Mouse (Mus musculus) ovary, postnatal 10 days (tissue): ENCODE data around the gene Stab1.

ENCODE experiments used
- DNase-seq: peaks from one replicate; pipeline ENCODE4 v3.0.0; 2022; ENCODE audit warnings: low spot score

Stab1 gene

DNA sequence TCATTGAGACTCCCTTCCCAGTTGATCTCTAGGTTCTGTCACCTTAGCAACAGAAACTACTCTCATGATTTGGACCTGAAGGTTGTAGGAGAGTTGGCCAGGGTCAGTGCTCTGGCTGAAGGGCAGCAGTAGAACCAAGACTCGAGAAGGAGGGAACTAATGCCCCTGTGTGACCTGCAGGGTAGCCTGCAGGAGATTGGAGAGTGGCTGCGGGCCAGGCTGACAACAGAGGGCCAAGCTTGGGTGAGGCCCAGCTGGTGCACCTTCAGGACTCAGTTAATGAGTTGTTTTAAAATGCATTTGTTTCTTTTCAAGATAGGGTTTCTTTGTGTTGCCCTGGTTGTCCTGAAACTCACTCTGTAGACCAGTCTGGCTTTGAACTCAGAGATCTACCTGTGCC lies 3.4 kb downstream of the Stab1 start:
- DNase-seq, result no peak

GRCm38 (mm10) chr14:31164067-31164466 lies 4.4 kb downstream of the Stab1 start:
- DNase-seq, result no peak

- DNase-seq, result no peak
Observed at GRCm38 (mm10) chr14:31161638-31162037, 6.8 kb downstream of the Stab1 start.

DNA sequence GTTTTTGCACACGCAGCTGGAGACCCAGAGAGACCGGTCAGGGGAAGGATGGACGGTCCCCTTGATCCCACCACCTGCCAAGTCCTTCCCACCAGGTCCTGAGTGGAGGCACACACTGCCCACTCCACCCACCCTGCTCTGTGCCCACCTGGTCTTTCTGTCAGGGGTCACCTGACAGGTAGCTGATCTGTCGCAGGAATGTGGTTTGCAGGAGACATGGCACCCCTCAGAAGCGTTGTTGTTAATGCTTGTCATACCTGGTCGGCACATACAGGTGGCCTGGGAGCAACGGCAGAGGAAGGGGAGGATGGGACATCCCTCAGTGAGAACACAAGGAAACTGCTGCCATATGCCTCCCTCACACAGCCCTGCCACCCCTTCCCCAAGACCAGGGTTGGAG lies 7.2 kb downstream of the Stab1 start:
- DNase-seq, result no peak

GRCm38 (mm10) chr14:31160196-31161150 lies 8.0 kb downstream of the Stab1 start:
- no peak for DNase-seq

GRCm38 (mm10) chr14:31145694-31146093 lies 22.7 kb downstream of the Stab1 start:
- no peak for DNase-seq

DNA sequence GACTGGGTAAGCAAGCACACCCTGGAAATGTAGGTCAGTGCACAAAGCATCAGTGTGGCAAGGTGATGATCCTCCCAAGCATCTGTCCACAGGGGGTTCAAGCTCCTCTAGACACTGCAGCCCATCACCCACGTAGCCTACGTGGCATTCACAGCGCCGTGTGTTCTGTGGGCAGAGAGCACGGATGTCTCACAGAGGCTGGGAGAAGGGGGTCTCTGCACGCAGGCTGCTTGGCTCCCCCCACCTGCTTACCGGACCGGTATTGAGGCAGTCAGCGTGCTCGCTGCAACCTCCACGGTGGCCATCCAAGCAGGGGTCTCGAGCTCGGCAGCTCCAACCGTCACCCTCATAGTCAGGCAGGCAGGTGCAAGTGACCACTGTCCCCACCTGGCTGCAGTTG lies 27.4 kb downstream of the Stab1 start:
- DNase-seq, result no peak

DNA sequence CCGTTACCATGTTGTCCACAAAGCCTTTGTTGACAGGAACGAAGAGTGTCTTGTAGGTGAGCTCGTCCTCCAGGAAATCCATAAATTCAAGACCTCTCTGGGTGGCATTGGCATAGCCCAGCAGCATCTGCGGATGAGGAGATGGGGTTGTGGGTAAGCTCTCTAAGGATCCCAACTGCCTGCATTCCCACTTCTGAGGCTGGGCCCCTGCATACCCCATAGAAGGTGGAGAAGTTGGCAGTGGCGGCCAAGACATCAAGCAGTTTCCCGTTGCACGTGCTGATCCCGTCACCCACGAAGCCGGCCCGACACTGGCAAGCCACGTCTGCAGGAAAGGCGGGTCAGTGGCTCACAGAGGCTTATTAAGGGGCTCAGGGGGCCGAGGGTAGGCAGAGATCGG lies 28.3 kb downstream of the Stab1 start:
- no peak for DNase-seq

DNA sequence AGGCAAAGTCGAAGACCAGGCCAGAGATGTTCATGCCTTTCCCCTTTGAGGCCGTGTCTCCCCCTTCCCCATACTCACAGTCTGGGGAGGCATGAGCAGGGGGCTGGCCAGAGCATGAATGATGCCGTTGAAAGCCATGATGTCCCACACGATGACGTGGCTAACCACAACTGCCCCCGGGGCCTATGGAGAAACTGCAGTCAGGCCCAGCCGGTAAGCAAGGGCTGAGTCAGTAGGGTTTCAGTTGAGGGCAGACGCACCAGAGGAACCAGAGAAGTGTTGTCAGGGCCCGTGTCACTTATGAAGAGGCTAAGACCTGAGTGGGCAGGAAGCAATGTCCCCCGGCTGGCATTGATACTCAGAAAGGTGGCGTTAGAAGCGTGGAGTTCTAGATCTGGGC lies 28.8 kb downstream of the Stab1 start:
- no peak for DNase-seq

DNA sequence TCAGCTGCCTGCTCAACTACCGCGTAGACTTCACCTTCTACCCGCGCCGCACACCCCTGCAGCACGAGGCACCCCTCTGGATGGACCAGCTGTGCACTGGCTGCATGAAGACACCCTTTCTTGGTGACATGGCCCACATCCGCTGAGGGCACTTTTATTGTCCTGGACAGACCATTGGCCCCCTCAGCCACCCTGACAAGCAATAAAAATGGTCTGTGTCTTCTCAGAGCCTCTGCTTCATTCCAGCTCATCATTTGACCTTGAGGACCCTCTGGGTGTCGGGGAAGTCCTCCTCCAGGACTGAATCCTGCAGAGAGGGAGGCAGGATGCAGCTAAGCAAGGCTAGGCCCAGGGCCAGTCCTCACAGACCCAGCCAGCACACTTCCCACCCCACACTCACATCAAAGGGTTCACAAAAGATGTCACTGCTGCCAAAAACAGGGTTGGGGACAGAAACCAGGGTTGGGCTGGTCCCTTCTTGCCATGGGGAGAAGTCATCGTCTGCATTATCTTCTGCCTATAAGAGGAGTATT lies 29.5 kb downstream of the Stab1 start:
- no peak for DNase-seq

DNA sequence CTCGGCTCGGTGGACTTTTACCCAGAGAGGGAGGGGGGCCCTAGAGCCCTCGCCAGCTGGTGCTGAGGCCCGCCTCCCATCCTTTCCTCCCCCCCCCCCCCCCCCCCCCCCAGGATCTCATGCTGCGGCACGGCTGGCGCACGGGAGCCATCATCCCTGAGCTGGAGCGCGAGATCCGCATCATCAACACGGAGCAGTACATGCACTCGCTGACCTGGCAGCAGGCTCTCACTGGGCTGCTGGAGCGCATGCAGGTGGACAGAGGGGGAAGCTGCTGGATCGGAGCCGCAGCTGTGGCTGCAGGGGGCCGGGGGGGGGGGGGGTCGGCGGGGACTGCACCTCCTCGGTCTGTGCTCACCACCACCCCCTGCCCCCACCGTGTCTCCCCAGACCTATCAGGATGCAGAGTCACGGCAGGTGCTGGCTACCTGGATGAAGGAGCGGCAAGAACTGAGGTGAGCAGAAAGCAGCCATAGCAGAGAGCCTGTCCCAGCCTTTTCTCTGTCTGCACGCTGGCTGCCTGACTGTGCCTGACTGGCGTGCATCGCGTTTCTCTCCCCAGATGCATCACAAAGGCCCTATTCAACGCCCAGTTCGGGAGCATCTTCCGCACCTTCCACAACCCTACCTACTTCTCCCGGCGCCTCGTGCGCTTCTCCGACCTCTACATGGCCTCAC lies 30.1 kb downstream of the Stab1 start:
- no peak for DNase-seq

GRCm38 (mm10) chr14:31137791-31138190 lies 30.6 kb downstream of the Stab1 start:
- no peak for DNase-seq

- DNase-seq, result no peak
Observed at GRCm38 (mm10) chr14:31137281-31137595, 31.2 kb downstream of the Stab1 start.

- no peak for DNase-seq
Observed at GRCm38 (mm10) chr14:31136411-31137280, 31.8 kb downstream of the Stab1 start.

DNA sequence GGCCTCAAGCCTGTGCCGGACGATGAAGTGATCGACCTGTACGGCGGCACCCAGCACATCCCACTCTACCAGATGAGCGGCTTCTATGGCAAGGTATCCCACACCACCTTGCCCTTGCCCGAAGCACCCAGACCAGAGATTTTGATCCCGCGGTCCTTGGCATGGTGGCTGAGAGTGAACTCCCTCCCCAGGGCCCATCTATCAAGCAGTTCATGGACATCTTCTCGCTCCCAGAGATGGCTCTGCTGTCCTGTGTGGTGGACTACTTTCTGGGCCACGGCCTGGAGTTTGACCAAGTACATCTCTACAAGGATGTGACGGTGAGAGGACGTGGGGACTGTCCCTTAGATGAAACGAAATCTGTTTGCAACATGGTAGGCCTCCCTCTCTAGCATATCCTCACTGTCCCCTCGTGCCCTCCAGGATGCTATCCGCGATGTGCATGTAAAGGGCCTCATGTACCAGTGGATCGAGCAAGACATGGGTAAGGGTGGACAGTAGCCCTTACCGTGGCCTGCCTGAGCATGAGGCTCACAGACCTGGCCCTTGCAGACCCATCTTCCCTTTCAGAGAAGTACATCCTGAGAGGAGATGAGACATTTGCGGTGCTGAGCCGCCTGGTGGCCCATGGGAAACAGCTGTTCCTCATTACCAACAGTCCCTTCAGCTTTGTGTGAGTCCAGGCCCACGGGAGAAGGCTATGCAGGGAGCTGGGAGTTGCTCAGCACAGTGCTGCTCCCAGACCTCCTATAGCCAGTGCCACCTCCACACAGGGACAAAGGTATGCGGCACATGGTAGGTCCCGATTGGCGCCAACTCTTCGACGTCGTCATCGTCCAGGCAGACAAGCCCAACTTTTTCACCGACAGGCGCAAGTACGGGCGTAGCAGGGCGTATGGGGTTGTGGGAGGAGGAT lies 32.7 kb downstream of the Stab1 start:
- DNase-seq, result no peak

- DNase-seq, result no peak
Observed at GRCm38 (mm10) chr14:31134015-31135000, 34.1 kb downstream of the Stab1 start.

DNA sequence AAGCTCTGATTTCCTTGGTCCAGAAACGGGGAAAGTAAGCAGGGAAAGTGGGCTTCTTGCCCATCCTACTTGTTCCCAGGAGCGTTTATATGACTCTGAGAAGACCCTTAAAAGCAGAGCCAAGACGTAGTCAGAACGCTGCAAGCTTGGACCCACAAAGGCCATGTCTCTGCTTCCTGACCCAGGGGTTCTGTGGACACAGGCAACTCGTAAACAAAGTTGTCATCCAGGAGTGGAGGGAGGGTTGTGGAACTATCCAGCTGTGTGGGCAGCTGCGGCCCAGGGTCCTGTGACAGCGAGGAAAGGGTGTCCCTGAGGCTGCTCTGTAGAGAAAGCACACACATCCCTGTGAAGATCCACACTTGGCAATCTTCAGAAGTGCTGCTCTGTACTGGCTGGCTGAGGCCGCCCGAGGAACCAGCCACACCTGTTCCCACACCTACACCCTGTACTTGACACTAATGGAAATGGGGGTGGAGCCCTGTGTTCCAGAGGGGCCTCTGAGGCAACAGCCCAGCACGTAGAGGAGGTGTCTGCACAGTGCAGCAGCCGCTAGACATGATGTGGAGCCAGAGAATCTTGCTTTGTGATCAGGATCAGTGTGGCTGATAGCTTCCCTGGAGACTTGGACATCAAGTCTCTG lies 35.3 kb downstream of the Stab1 start:
- no peak for DNase-seq

DNA sequence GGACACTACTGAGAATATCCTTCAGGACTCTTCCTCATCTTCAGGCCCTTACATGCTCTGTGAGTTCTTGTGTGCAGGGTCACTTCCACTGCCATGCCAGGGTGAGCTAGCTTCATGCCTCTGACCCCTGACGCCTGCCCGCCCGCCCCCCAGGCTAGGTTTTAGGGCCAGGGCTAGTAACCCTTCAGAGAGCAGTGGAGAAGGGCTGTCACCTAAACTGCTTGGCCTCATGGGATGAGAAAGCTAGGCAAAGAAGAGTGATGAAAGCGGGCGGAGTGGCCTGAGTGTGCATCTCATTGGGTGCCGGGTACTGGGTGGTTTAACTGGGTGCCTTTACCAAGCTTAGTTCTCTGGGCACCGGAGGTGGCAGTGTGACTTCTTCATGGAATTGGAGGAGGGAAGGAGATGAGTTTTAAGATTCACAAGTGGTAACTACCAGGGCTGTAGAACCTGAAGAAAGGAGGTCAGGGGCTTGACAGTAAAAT lies 35.9 kb downstream of the Stab1 start:
- DNase-seq, result no peak

GRCm38 (mm10) chr14:31132031-31132430 lies 36.4 kb downstream of the Stab1 start:
- no peak for DNase-seq
